Mouse (Mus musculus) lung, postnatal 14 days (tissue): ENCODE measurements around the gene Lrp6.

Experiments used
- DNase-seq: peaks from one replicate; pipeline ENCODE4 v3.0.0; 2021

The Lrp6 gene

DNA sequence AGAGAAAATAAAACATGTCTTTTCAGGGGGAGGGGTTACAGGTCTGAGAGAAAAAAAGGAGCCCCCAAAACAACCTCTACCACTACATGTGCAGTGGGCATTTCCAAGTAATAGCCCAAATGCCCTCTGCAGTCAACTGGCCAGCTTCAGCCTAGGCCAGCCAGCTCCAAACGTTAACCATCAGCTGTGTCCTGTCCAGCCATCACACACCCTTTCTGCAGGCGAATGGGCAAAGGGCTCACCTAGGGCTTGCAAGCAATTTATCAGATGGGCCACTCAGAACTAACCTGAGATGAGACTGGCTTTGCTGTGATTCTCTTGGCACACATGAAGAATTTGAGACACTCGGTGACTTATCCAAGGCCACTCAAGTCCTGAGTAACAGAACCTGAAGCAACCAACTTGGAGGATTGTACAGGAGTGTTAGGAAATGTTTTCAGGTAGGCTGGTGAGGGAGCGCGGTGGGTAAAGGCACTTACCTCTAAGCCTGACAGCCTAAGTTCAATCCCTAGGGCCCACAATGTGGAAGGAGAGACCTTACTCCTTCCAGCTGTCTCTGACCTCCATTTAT lies 1.3 kb upstream of the Lrp6 start:
- no peak for DNase-seq

DNA sequence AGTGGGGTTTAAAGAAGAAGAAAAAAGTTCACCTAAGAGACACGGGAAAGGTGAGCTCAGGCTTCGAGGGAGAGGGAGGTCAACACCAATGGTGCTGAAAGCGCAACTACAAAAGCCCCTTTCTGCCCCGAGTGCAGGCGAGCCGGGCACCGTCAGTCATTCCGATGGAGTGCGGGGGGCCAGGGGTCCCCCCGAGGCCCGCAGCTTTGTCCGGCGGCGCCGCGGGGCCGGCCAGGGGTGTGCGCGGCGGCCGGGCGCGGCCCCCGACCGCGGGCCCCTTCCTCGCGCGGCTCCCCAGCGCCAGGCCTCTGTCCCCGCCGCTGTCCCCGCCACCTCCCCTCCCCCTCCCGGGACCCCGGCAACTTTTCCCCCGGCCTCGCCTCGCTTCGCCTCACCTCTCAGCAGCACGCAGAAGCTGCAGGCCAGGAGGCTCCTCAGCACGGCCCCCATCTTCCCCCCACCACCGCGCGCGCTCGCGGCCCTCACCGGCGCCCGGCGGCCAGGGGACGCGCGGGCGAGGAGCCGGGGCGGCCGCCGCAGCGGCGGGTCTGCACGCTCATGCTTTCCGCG lies 432 bp downstream of the Lrp6 start:
- DNase-seq, result no peak

DNA sequence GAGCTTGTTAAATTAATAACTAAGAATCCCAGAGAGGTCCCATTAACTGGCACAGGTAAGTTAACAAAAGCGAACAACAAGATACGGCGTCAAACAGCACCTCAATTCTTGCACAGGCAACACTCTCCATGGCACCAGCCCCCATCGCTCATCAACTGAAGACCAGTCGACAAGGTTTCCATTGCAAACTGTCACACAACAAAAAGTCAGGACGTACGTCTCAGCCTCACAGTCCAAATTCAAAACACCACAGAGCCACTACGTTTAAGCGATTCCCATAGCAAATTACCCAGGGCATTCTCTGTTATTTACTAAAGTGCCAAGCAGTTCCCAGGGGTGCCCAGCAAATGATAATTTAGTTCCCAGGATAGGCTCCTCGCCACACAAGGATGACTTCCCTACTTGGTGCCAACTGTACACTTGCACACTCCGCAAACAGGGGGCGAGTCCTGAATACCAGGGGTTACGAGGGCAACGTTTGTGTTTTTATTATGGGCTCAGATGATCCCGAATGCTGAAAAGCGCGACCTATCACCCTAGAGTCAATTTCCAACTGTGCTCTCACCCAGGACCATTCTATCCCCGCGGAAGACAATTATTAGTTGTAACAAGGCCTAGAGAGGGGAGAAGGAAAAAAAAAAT lies 1.0 kb downstream of the Lrp6 start:
- DNase-seq, result no peak

- DNase-seq, result no peak
Measured at GRCm38 (mm10) chr6:134564539-134564938, 2.2 kb downstream of the Lrp6 start.

DNA sequence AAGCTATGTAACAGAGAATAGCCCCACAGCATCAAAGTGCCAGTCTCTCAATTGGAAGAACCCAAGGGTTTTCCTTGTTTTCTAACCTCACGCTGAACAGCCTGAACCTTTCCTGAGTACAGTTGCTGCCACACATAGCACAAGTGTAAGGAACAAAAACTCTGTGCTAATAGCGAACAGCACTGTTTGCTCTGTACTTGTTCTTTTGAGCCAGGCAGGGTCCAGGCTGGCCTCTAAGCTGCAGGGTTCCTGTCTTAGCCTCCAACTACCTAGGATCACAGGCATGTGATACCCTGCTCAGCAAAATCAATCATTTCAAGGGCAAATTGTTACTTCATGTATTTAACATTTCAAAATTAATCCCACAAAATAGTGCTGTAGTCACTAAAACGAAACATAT lies 7.1 kb downstream of the Lrp6 start:
- DNase-seq, result no peak

- DNase-seq, result no peak
Measured at GRCm38 (mm10) chr6:134558546-134559129, 8.1 kb downstream of the Lrp6 start.

- DNase-seq, result no peak
Measured at GRCm38 (mm10) chr6:134557043-134557442, 9.7 kb downstream of the Lrp6 start.

GRCm38 (mm10) chr6:134556185-134556950 lies 10.4 kb downstream of the Lrp6 start:
- DNase-seq, result no peak

DNA sequence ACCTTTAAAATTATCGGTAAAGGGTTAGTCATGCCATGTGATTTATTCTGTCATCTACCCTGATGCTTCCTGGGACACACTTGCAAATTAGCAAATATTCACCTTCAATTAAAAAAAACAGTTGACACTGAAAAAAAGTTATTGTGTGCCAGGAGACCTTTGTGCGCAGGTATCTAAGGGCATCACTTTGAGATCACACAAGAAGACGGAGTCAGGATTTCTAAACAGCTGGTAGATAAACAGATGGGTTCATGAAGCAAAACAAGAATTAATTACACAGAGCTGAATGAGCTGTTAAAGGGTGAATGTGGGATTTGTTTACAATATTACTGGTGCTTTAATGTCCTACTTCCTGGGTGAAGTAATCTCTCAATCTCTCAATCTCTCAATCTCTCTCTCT lies 11.6 kb downstream of the Lrp6 start:
- DNase-seq, result no peak

DNA sequence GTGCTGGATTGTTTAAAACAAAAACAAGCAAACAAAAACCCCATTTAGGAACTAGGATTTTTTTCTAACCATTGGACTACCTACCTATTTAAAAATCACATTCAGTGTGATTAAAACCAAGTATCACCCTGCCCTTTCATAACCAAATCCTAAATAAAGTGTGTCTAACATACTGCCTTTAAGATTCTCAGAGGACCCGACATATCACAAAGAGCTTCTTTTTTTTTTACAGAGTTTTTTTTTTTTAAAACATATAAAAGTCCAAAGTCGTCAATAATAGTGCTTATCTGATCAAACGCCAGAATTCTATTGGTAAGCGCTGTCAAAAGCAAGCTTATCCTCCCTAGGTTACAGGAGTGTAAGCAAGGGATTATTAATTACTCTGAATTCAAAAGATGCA lies 12.5 kb downstream of the Lrp6 start:
- DNase-seq, result no peak

- no peak for DNase-seq
Measured at GRCm38 (mm10) chr6:134551007-134551406, 15.8 kb downstream of the Lrp6 start.

DNA sequence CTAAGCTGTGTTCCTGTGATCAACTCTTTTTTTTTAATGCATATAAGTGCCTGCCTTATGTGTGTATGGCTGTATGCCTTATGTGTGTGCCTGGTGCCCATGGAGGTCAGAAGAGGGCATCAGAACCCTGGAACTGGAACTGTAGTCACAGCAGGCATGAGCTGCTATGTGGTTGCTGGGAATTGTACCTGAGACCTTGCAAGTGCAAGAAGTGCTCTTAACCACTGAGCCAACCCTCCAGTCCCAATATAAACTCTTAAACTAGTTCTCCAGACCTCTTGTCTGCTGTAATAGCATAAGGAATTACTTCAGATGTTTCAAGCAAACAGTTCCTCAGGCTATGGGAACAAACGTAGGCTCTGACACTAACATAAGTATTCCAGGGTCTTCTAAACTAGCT lies 16.4 kb downstream of the Lrp6 start:
- no peak for DNase-seq

- no peak for DNase-seq
Measured at GRCm38 (mm10) chr6:134544843-134545242, 21.9 kb downstream of the Lrp6 start.

DNA sequence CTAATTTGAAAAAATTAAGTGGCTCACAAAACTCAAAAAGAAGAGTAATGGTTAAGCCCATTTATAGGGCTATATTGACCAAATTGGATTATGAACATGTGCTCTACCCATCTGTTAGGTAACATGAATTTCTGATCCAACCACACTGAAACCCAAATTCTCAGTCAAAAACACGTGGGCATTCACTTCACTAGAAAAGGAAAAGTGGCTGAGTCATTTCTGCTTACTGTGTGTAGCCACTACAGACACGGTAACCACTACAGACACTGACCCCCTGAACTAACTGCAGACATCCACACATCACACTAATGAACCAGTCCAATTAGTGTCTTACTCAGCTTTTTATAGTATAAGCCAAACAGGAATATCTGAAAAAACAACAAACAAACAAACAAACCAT lies 22.7 kb downstream of the Lrp6 start:
- no peak for DNase-seq

DNA sequence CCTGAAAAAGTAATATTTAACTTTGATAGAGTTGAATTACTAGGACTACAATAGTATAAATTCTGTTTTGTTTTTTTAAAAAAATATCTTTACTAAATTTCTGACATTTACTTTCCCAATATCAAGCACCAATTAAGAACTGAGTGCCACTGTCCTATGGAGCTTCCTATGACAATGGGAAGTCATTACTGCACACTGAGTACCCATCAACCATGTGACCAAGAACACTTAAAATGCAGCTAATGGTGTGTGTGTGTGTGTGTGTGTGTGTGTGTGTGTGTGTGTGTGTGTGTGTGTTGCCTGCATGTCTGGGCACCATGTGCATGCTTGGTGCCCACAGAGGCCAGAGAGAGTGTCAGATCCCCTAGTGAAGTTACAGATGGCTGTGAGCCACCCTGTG lies 23.2 kb downstream of the Lrp6 start:
- no peak for DNase-seq

DNA sequence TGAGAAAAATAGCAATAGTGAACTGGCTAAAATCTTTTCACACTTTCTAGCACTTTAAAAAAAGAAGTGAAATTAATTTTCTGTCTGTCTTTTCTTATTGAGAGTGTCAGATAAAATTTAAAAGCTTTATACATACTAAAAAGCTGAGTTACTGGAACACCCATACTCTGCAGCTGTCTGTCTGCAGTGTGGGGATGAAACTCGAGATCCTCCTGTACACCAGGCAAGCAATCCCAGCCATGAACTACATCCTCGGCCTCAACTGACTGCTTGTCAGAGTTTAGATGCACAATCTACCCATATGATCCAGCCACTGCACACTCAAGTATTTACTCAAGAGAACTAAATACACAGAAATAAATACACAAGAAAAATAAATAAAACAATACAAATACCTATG lies 24.4 kb downstream of the Lrp6 start:
- no peak for DNase-seq

DNA sequence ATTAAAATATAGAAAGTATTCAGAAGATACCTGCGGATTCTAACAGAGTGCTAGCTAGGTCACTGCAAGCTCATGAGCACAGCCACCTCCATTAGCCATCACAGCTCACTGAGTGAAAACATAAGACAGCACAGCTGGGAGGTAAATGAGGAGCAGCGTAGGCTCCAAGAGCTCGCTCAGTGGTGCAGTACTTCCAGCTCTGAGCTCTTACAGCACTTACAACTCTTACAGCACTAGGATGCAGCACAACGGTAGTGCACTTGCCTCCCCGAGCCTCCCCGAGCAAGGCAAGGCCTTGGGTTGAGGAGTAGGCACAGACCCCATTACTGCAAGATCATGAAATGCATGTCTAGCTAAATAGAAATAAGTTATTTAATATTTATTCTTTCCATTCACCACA lies 26.6 kb downstream of the Lrp6 start:
- DNase-seq, result no peak

- no peak for DNase-seq
Measured at GRCm38 (mm10) chr6:134539459-134539858, 27.3 kb downstream of the Lrp6 start.

- DNase-seq, result no peak
Measured at GRCm38 (mm10) chr6:134538805-134539204, 28.0 kb downstream of the Lrp6 start.

DNA sequence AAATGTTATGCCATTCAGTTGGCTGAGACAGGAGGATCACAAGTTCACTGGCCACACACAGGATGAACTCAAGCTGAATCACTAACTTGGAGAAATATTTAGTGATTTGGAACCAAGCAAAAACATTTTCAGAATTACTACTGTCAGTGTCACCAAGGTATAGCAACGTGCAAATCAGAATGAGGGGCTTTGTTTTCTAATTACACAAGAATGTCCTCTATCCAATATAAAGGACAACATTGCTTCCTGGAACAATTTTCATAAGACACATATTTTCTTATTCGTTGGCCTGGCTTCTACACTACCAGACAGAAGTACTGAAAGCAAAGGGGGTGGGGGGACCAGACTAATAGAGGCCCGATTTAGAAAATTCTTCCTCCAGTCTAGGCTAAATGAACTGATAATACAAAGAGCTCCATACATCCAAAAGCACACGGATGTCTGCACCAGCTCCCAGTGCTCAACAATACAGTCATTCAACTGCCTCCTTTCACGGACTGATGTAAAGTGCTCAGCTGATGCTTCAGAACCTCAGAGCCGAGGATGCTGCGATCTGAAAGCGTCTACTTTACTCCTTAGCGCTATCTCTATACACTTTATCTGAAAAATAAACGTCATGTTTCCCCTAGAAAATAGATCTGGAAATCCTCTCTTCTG lies 29.2 kb downstream of the Lrp6 start:
- DNase-seq, result no peak

GRCm38 (mm10) chr6:134535169-134535568 lies 31.6 kb downstream of the Lrp6 start:
- DNase-seq, result no peak

DNA sequence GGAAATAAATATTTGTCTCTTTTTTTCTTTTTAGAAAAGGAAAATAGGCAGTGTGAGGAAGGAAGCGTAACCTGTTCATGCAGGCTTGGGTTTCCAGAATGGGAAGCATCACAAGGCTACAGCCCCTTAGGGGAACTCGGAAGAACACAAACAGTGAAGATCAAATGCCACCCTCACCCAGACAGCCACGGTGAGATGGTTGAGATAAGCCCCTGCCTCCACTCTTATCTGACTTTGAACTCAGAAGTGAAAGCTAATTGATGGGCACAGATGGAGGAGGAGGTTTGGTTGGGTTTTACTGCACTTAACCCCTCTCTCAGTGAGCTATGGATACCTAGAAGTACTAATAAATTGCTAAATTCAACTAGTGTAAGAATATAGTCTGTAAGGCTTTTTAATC lies 33.7 kb downstream of the Lrp6 start:
- DNase-seq, result no peak

DNA sequence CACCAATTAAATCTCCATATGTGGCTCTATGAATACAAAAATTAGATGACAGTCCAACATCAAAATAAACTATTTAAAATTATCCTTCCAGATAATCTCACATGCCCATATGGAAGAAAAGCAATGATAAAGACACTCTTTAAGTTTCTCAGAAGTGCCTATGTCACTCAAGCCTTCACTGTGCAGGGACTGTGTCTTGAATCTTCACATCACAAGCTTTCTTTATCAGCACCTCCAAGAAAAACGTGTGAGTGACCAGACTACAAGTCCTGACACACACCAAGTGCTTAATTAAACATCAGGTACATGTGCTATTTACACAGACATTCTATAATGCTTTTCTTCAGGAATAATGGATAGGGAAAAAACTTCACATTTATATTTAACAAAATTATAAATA lies 34.8 kb downstream of the Lrp6 start:
- no peak for DNase-seq
